Mouse (Mus musculus) T-helper 2 cell (primary cell): Measurements from ENCODE around the gene Prdm2.

Source experiments
- in situ Hi-C: fragments of 300-600 bp; cut with MboI, MseI; formaldehyde crosslinking; loops from one replicate; pipeline ENCODE4 v1.15.1; 2025; ENCODE audit warnings: high pct_unique_total_duplicates

The Prdm2 gene

DNA sequence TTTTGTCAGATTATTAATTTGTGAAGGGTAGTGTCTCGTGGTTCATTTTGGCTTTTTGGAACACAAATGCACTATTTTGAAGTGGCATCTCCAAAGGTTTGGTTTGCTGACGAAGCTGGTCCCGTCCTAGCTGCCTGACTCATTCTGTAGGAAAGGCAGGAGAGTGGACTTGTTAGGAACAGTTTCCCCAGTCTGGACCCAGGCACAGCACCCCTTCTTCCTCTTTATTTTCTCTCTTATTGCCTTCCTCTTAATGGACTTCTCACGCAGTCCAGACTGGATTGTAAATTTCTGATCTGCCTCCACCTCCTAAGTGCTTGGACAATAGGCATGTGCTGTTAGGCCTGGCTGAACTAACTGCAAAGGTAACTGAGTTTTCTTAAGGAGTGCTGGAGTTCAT, 57.8 kb downstream of the Prdm2 start:
- in situ Hi-C loops = no loop called here

DNA sequence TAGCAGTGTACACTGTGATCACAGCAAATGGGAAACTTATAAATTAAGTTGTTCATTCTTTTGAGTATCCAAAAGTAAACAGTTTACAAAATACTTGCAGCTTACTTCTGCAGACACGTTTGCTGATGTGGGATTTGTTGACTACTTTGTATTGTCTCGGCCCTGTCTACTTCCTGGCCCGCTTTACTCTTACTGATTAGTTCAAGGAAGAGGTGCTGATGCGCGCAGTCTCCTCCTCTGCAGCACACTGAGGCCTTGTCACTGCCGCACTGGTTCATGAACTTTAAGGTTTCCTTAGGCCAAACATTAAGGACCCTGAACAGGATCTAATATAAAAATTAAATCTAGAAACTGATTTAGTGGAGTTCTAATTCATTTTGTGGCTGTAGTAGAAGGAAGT, 58.2 kb downstream of the Prdm2 start:
- in situ Hi-C loops = no loop called here

GRCm38 (mm10) chr4:143152634-143153033, 60.2 kb downstream of the Prdm2 start:
- in situ Hi-C loops = no loop called here

DNA sequence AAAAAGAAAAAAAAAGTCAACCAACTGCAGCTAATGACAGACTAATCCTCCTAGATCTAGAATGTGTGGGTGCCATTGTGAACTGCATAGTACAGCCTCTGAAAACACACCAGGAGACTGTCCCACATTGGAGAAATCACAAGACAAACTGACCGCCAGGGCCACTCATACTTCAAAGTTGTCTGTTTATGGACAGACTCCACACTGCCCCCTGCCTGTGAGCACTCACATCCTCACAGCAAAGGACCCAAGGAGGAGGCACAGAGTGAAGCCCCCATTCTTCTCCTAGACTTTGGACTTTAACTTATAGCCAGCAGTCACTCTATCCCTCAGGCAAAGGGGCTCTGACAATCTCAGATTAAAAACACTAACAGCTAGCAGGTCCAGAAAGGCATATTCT, 61.5 kb downstream of the Prdm2 start:
- in situ Hi-C loops = no loop called here

DNA sequence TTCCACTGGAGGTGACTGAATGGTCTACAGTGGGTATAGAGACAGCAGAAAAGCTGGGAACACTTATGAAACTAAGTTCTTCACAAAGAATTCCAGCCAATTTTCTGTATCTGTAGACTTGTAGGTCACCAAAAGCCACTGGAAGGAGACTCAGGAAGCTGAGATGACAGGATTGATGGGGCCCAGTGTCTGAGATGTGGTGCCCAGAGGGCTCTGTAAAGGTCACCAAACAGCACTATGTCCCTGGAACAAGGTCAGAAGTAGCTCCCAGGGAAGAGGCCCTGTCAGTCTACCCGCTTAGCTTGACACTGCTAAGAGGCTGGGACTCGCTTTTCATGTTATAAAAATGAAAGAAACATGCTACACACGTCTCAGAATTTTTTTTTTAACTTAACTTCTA, 65.1 kb downstream of the Prdm2 start:
- in situ Hi-C loops = no loop called here

DNA sequence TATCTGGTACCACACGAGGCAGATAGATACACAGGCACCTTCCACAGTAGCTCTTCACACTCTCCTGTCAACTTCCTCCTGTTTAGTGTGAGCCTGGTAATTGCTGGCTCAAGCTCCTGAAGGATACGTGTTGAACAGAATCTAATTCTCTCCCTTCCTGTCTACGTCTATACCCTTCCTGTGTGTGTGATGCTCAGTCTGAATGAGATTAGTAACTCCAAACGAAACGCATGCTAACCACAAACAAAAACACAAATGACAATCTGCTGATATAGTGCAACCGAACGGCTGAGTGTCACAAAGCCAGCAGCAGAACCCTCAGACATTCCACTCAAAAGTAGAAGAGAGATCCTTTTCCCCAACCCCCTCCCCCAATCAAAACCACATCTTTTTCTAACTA, 69.2 kb downstream of the Prdm2 start:
- in situ Hi-C loops = no loop called here

- in situ Hi-C loops = no loop called here
These were observed 71.0 kb downstream of the Prdm2 start for GRCm38 (mm10) chr4:143141645-143142259.

DNA sequence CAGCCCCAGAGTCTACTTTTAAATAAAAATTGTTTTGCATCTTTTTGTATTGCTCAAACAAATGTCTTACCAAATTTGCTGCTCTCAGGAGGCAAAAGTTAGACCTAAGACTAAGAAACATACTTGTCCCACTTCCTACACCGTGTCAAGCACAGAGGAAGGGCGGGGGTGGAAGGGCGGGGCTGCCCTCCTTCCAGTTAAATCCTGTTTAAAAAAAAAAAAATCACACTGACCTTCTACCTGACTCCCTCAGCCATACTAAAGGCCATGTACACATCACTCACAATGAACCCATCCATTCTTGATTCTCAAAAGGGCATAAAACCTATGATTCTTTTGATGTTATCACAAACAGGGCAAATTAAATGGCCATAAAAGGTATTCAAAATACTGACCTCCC, 71.9 kb downstream of the Prdm2 start:
- in situ Hi-C loops = no loop called here

GRCm38 (mm10) chr4:143132433-143132832, 80.4 kb downstream of the Prdm2 start:
- in situ Hi-C loops = no loop called here

DNA sequence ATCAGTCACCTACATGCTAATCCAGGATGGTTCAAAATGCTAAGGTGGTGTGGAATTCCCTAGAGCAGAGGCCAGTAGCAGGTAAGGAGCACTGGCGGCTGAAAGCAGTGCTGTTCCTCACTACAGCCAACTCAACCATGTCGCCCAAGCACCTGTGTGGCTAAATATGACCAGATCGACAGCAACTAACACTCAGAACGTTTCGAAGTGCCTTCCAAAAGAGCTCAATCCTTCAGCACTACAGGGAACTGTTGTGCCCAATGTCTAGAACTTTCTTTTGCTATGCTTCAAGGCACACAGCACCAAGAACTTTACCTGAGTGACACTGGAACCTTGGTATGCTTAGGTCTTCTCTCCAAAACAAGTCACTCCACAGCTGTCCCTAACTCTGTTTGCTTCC, 82.4 kb downstream of the Prdm2 start:
- in situ Hi-C loops = no loop called here

- in situ Hi-C loops = no loop called here
These were observed 83.5 kb downstream of the Prdm2 start for GRCm38 (mm10) chr4:143129261-143129760.

- in situ Hi-C loops = no loop called here
These were observed 85.6 kb downstream of the Prdm2 start for GRCm38 (mm10) chr4:143127171-143127570.

- in situ Hi-C loops = no loop called here
These were observed 86.3 kb downstream of the Prdm2 start for GRCm38 (mm10) chr4:143126476-143126875.

- in situ Hi-C loops = no loop called here
These were observed 87.5 kb downstream of the Prdm2 start for GRCm38 (mm10) chr4:143125290-143125689.

GRCm38 (mm10) chr4:143123043-143123442, 89.8 kb downstream of the Prdm2 start:
- in situ Hi-C loops = no loop called here

DNA sequence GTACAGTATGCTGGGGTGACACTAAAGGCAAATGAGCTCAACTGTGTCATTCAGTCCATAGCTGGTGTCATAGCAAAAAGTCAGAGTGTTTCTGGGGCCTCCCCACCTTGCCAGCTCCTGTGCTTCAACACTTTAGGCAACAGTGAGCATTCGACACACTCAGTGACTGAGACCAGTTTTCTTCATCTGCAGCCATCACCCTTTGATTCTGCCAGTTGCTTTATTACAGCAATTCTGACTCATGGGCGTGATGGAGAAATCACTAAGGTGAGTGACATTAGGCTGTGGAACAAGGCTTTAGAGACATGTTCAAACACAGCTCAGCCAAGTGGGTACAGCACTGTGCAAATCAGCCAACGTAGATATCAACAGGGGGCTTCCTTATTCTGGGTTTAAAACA, 91.6 kb downstream of the Prdm2 start:
- in situ Hi-C loops = no loop called here

DNA sequence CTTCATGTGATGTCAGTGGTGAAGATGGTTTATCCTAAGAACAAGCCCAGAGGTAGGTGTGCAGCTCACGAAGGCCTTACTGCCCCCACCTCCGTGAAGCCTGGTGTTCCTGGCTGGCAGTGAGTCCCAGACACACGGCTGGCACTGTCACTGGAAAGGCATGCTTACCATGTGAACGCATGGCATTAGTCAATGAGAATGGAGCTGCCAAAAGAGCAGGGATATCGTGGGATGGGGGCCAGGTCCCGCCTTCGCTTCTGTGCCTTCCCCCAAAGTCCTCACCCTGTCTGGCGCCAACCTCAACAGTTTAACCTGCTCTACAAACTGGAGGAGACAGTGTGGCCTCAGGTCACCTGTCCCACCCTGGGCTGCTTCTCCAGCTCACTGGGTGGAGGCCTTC, 92.8 kb downstream of the Prdm2 start:
- in situ Hi-C loops = no loop called here

GRCm38 (mm10) chr4:143118843-143119242, 94.0 kb downstream of the Prdm2 start:
- in situ Hi-C loops = no loop called here

DNA sequence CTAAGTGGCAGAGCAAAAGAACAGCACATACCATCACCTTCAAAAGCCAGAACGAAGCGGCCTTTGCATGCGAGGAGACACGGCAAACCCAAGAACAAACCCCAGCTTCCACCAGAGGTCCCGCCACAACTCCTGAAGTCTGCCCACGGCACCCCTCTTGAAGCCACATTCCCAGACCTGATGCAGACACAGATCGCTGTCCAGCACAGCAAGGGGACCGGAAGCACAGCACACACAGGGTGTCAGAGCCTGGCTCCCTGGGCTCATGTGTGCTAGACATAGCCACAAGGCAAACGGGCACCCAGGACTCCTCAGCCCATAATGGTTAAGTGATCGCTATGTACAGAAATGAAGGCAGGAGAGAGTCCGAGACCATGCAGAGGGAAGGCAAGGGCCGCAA, 96.9 kb downstream of the Prdm2 start:
- in situ Hi-C loops = no loop called here

- in situ Hi-C loops = loop anchor here (5.0 kb wide), 1 partner anchor 128 kb away; no protein-coding TSS in a partner anchor
These were observed 98.4 kb downstream of the Prdm2 start for GRCm38 (mm10) chr4:143114232-143114979.

DNA sequence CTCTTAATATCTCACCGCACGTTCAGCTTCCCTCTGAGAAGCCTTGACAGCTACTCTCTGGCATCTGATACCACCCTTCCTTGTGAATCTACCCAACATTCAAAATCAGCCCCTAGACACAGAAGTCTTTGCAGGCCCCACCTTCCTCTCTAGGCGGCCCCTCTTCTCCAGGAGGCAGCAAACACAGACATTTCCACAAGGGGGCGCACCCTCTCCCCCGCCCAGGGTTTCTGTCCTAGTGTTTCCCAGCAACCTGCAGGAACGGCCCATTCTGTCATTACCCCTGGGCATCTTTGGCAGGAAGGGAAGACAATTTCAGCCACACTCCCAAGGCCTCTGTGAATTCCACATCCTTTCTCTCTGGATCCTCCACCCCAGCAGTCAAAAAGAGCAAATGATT, 99.8 kb downstream of the Prdm2 start:
- in situ Hi-C loops = loop anchor here (5.0 kb wide), 1 partner anchor 129 kb away; no protein-coding TSS in a partner anchor

DNA sequence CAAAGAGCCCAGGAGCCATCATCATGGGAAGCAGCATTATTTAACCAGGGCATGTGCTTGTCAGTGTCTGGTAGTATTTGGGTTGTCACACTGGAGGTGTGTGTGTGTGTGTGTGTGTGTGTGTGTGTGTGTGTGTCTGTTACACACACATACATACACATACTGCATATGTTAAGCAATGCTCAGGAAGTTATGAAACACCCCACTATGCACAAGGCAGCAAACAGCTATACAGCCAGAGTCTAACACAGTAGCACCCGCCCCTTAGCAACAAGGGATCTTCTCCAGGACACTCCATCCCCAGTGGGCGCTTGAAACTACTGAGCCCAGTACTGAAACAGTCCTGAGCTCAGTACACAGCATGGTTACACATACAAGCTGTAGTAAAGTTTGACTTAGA, 100.4 kb downstream of the Prdm2 start:
- in situ Hi-C loops = loop anchor here (5.0 kb wide), 1 partner anchor 130 kb away; no protein-coding TSS in a partner anchor

DNA sequence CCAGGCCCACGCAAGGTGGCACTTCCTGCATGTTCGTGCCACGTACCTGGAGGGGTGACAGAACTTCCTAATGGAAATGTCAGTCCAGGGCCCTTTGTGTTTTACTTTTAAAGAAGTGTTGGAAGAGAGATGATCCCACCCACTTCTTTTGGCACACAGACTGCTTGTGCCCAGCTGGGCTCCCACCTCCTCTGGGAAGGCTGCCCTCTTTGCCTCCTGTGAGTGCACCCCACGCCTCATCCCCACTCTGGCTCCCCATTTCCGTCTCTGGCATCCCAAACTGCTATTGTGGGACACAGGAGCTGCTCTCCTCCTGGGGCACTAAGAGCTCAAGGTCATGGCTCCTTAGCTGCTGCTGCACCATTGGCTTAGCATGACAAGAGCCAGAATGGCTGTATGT, 100.9 kb downstream of the Prdm2 start:
- in situ Hi-C loops = loop anchor here (5.0 kb wide), 1 partner anchor 130 kb away; no protein-coding TSS in a partner anchor
